Mouse (Mus musculus) olfactory bulb, adult 2 months (tissue): ENCODE measurements around the gene Siah3. TPM values are rescaled to one million over a fixed set of nuclear protein-coding genes. Genes with fewer than 3 reads are reported as not detected.

ENCODE experiments used
- H3K27ac ChIP-seq: fragments of 200-500 bp; 2 replicates; pipeline ENCODE4 v1.5.1; 2012; ENCODE audit warnings: low read depth, low read length; ENCODE audit not compliant: insufficient read depth
- H3K4me1 ChIP-seq: fragments of 200-500 bp; 2 replicates; pipeline ENCODE4 v1.6.1; 2012; ENCODE audit warnings: low read length; ENCODE audit not compliant: control insufficient read depth, insufficient read depth
- H3K4me3 ChIP-seq: fragments of 200-500 bp; 2 replicates; pipeline ENCODE4 v1.5.1; 2012; ENCODE audit warnings: mild to moderate bottlenecking, low read depth, low read length, moderate library complexity; ENCODE audit not compliant: insufficient read depth
- CTCF ChIP-seq: fragments of 200-500 bp; IDR thresholded peaks from 2 replicates; pipeline ENCODE4 v1.5.1; 2012; ENCODE audit warnings: low read depth, mild to moderate bottlenecking, low read length, moderate library complexity; ENCODE audit not compliant: insufficient read depth
- POLR2A ChIP-seq: fragments of 200-500 bp; IDR thresholded peaks from 2 replicates; pipeline ENCODE4 v1.6.1; 2012; ENCODE audit warnings: mild to moderate bottlenecking, low read depth, low read length, moderate library complexity; ENCODE audit not compliant: insufficient read depth
- whole genome bisulfite sequencing: fragments of 180-500 bp; shearing (Covaris S2); methylation state at CpG from one replicate; pipeline ENCODE4 v1.1.7; 2018; 5-methylcytosine and 5-hydroxymethylcytosine counted together
- polyA plus RNA-seq: library from polyadenylated mRNA; stranded (reverse); fragments of >200 nt; gene quantifications from 2 replicates; pipeline ENCODE4 v1.2.4, GENCODE M21; 2012; ENCODE audit warnings: low replicate concordance; ENCODE audit not compliant: missing spikeins, insufficient read depth, insufficient read length

Gene Siah3
- polyA plus RNA-seq, 1 experiment: not detected

DNA sequence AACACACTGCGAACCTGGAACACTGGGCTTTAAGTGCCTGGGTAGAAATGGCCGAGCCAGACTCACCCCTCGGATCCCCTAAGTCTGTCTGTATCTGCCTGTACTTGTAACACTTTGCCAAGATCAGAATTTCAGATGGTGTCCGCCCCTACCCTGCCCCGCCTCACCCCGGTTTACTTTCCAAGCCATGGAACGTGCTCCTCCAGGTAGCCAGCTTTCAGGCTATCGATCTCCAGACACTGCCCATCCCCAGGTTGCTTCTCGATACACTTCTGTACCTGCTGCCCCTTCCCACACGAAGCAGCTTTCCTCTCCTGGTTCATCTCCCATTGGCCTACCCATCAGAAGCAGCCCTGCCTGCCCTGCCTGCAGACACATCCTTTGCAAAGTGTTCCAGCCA, 3.6 kb downstream of the Siah3 start:
- WGBS: 86% methylated on average over 10 of the region's 10 CpGs
- TF ChIP-seq POLR2A: no peak
- no peak for TF ChIP-seq CTCF
- H3K27ac ChIP-seq: no peak overlapping the region
- peaks cover 23% of the 10 kb centered on the region for H3K4me1 ChIP-seq
- H3K4me3 ChIP-seq: no peak overlapping the region

GRCm38 (mm10) chr14:75459991-75460390, 4.2 kb downstream of the Siah3 start:
- TF ChIP-seq POLR2A (no peak), CTCF (no peak)
- Histone ChIP-seq H3K27ac (no peak overlapping the region), H3K4me1 (peaks cover 21% of the 10 kb centered on the region), H3K4me3 (no peak overlapping the region)
- WGBS: 50% methylated on average over 3 of the region's 3 CpGs

DNA sequence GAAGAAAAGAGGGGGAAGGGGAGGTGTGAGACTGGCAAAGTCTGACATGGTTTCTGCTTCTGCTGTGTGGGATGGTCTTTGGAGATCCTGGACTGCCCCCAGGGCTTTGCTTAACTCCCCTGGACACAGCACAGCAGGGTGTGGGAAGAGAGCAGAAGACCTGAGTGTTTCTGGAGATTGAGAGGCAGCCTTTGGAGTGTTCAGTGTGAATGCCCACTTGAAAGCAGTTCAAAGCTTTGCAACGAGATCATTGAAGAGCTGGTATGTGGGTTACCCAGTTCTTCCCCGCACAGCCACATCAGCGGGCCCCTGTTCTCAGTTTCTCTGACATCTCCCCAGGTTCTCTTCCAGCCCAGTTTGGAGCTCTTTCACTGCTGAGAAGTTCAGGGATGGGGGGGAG, 4.7 kb downstream of the Siah3 start:
- peaks cover 21% of the 10 kb centered on the region for H3K4me1 ChIP-seq
- no peak overlapping the region for H3K4me3 ChIP-seq
- H3K27ac ChIP-seq: no peak overlapping the region
- no peak for TF ChIP-seq POLR2A
- no peak for TF ChIP-seq CTCF
- WGBS: 69% methylated on average over 3 of the region's 3 CpGs

DNA sequence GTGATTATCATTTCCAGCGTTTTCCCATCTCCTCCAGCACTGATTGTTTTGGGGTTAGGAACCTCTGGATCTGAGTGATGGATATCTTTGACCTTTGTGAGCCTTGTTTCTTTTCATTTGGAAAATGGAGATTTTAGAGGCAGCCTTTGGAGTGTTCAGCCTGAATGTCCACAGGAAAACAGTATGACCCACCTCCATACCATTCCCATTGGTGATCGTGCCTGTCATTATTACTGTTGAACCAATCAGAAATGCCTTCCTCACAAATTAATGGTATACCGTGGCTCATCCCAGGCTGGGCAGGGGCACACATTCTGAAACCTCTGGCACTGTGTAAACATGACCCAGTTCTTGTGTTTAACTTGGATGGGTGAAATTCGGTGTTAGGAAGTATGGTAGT, 6.0 kb downstream of the Siah3 start:
- TF ChIP-seq POLR2A: no peak
- no peak for TF ChIP-seq CTCF
- Histone ChIP-seq H3K4me1 (peaks cover 17% of the 10 kb centered on the region), H3K27ac (no peak overlapping the region), H3K4me3 (no peak overlapping the region)
- WGBS: 91% methylated on average over 4 of the region's 4 CpGs

DNA sequence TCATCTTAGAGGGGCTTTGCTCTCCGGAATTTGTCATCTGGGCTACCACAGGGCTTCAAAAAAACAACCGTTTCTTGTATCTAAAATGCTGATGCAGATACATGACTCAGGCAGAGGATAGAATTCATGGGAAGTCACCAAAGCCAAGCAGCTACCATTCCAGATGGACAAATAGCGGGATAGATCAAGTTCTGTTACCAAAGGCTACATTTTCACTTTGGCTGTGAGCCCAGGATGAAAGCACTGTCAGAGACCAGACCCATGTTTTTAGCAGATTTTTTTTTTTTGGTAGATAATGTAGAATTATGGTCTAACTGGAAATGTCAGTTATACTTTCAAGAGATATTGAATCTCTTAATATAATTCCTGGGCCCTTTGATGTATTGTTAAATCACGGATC, 7.4 kb downstream of the Siah3 start:
- H3K4me3 ChIP-seq: no peak overlapping the region
- no peak overlapping the region for H3K27ac ChIP-seq
- 74% methylated on average over 4 of the region's 4 CpGs for WGBS
- TF ChIP-seq CTCF (no peak), POLR2A (no peak)
- peaks cover 13% of the 10 kb centered on the region for H3K4me1 ChIP-seq

- WGBS: 83% methylated on average over 4 of the region's 4 CpGs
- TF ChIP-seq CTCF (no peak), POLR2A (no peak)
- Histone ChIP-seq H3K27ac (no peak overlapping the region), H3K4me1 (peaks cover 6% of the 10 kb centered on the region), H3K4me3 (no peak overlapping the region)
Measured at GRCm38 (mm10) chr14:75468941-75469340, 13.2 kb downstream of the Siah3 start.

DNA sequence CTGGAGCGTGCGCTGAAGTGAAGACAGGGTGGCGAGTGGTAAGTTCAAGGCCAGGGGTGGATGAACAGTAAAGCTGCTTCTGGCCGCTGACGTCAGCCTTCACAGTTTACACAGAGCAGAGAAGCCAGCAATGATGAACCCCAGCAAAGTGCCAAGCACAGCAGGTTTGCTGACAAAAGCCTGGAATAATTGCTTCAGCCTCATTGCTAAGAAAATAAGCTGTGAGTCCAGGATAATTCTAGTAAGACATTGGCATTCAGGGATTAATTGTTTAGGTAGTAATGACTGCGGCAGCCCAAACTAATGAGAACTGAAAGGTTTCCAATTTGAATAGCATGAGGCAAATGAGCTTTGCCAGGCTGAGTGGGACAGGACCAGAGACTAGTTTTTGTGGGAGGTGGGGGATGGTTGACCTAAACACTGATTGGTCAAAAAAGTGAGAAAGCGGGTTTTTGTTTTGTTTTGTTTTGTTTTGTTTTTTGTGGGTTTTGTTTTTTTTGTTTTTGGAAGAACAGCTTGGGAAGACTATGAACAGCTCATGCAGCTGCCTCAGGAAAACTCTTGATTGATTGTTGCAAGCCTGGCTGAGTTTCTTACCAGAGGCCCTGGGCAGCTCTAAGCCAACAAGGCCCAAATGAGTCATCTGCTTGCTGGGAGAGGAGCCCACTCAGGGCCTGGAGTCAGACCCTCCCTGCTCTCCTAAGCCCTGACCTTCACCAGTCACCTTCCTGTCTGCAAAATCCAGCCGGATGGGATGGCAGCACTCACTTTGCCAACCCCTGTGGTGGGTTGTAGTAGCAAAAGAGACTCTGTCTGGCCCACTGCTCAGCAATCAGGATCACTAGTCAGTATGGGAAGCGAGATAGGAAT, 17.5 kb downstream of the Siah3 start:
- H3K27ac ChIP-seq: no peak overlapping the region
- peaks cover 6% of the 10 kb centered on the region for H3K4me1 ChIP-seq
- 66% methylated on average over 9 of the region's 9 CpGs for WGBS
- H3K4me3 ChIP-seq: no peak overlapping the region
- TF ChIP-seq CTCF: no peak
- no peak for TF ChIP-seq POLR2A

DNA sequence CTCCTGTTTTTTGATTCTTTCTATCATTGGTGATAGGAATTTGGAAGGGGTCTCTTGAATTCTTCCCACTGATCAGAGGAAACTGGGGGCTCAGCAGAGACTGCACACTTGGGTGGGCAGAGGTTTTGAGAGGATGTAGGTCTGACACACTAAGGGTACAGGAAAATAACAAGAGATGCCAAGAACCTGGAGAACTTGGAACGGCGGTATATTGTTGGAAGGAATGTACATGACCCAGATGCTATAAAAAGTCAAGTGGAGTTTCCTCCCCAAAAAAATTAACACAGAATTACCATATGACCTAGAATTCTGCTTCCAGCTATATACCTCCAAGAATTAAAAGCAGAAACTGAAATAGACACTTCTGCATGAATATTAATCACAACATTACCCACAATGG, 20.1 kb downstream of the Siah3 start:
- peaks cover 6% of the 10 kb centered on the region for H3K4me1 ChIP-seq
- no peak overlapping the region for H3K4me3 ChIP-seq
- no peak for TF ChIP-seq CTCF
- TF ChIP-seq POLR2A: no peak
- 79% methylated on average over 2 of the region's 2 CpGs for WGBS
- H3K27ac ChIP-seq: no peak overlapping the region

DNA sequence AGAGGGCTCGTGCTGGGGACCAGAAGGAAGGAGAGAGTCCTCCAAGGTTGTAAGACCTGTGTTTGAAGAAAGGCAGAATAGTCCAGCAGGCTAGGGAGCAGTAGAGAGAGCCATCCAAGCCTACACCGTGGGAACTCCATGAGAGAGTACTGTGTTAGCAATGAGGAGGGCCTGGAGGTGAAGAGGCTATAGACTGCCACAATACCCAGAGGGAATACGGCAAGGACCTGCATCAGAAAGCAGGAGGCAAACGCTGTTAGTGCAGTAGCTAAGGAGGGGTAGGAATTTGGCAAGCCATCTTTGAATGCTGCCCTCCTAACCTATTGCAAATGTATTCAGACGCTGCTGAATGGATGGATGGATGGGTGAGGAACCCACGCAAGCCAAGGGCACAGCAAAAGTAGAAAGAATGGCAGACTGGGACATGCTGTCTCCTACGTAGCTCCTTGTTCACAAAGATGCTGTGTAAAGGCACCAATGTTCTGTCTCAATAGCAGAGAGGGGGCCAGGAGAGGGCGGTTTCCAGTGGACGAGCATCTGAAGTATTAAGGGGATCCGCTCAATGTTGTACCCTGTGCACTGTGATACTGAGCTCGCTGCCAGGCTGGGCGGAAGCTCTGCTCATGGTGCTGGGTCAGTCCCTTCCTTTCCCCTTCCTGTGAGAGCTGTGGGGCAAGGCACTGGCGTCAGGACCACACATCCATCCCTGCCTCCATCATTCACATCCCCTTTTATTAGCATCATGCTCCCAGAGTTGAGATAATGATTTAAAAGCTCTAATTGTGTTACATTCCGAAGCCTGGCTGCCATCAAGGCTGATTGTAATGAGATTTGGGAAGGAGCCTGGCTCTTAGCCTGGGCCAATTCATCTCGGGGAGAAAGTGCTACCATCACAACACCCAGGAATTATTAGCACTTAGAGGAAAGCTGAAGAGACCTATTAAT, 26.7 kb downstream of the Siah3 start:
- Histone ChIP-seq H3K4me1 (peaks cover 6% of the 10 kb centered on the region), H3K4me3 (no peak overlapping the region), H3K27ac (no peak overlapping the region)
- WGBS: 75% methylated on average over 15 of the region's 15 CpGs
- TF ChIP-seq POLR2A: no peak
- TF ChIP-seq CTCF: no peak
